Mouse (Mus musculus) cerebellum, adult 9-10 months (tissue): ENCODE data around the gene Efcab7.

Experiments
- DNase-seq: peaks from one replicate; pipeline ENCODE4 v3.0.0; 2022

Gene Efcab7

GRCm38 (mm10) chr4:99829094-99830073, at the start of gene Efcab7:
Efcab7 (plus strand) TSS chr4:99829198.
- peak; percentile 89 for DNase-seq

- DNase-seq, result no peak
Observed at GRCm38 (mm10) chr4:99792365-99792764, 36.6 kb upstream of the Efcab7 start.

DNA sequence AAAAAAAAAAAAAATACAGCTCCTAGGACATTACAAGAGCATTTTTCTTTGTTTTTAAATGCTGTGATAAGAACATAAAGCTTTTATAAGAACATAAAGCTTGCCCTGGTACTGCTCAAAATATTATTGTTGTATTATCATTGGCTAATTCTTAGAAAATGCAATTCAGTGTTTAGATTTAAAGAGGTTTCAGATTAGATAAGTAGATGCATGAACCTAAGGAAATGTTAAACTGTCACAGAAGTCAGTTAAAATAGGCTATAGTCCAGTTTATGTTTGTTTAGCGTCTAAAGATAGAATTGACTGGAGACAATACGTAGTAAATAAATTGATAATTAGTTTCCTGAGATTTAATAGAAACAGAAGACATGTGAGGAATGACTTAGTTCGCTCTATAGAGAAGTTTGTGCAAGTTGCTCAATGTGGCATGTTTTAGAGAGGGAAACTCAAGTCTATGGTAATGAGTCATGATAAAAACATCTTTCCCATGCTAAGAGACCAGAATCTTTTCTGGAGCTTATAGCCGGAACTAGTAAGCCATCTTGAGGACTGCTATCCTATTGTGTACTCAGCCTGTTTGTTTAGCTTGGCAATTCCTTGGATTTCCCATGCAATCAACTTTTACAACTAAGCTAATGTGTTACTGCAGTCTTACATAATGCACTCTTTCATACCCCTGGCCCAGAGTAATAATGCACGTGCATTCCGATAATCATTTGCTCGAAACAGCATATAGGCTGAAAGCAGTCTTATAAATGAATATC, 12.1 kb upstream of the Efcab7 start:
- no peak for DNase-seq

GRCm38 (mm10) chr4:99828337-99828736, 661 bp upstream of the Efcab7 start:
- no peak for DNase-seq

DNA sequence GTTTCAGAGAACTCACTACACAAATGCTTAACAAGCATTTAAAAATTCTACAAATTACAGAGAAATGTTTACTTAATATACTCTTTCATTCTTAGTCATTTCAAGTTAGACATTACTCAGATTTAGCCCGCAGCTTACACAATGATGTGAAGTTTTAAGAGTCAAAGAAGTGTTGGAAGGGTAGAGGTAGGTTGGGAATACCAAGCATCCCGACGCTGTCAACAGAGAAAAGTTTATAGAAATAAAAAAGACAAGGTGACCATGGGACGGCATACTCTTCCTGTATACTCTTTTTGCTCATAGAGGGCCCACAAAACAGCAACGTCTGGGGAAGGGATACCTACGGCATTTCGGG, 282 bp upstream of the Efcab7 start:
- no peak for DNase-seq

DNA sequence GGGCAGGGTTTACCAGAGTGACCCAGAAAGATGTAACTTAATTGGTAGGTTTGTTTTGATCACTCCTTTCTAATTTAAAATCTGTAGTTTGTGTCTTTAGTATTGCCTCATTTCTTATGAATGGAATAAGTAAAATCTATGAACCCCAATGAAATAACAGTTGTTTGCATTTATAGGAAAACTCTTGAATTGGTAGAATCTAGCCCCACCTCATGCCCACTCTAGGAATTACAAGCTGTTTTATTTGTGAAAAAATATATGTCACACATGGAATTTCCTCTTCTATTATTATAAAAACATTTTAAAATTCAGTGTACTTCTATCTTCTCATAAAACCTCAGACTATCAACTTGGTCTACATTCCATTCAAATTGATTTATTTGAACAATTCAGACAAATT, 52.9 kb downstream of the Efcab7 start:
- DNase-seq, result peak; percentile 55

GRCm38 (mm10) chr4:99882405-99882804, 53.4 kb downstream of the Efcab7 start:
- DNase-seq, result no peak

DNA sequence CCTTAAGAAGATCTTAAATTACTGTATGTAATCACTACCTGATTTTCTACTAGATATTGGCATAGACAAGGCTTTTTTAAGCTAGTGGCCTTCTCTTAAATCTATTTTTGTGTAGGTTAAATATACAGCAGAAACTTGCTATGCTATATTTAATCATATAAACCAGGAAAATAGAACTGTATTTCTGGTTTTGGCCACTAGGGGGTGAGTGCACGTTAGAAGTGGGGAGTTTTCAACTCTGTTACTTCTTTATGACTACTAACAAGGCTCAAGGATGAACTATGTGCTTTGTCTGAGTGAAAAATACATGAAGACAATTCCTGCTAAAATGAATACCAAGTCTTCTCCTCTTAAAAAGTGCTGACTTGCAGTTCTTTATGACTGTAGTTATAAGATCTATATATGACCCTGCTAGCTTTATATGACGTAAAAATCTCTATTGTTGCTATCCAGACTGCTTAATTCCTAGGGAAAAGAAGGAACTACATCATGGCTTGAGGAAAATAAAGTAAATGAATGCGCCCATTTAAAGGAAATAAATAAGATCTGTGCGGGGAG, 85.0 kb downstream of the Efcab7 start:
- no peak for DNase-seq

DNA sequence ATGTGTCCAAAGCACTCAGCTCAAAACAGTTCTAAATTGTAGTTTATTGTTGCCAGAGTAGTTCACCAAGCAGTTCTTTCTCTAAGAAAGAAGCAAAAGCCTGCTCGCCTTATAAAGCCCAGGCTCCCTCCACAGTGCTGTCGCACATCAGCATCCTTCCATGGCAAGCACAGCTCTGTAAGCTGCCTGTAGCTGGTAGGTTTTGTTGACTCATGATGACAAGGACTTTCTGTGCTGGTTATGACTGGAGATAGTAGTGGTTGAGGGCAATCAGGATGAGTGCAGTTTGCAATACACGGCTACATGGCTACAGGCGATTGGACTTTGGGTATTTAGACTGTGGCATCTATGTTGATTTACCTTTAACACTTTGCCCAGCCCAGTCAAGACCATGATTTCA, 97.4 kb downstream of the Efcab7 start:
- DNase-seq, result no peak

GRCm38 (mm10) chr4:99928521-99928920, 99.5 kb downstream of the Efcab7 start:
- no peak for DNase-seq

- peak; percentile 88 for DNase-seq
Observed at GRCm38 (mm10) chr4:99929149-99929612, 100.2 kb downstream of the Efcab7 start, which contains the start of gene Pgm1. Pgm1 (plus strand) TSS chr4:99929414.

GRCm38 (mm10) chr4:99929613-99930517, 100.9 kb downstream of the Efcab7 start, which contains the start of gene Itgb3bp:
Itgb3bp (minus strand) TSS chr4:99929813.
- peak; percentile 83 for DNase-seq

DNA sequence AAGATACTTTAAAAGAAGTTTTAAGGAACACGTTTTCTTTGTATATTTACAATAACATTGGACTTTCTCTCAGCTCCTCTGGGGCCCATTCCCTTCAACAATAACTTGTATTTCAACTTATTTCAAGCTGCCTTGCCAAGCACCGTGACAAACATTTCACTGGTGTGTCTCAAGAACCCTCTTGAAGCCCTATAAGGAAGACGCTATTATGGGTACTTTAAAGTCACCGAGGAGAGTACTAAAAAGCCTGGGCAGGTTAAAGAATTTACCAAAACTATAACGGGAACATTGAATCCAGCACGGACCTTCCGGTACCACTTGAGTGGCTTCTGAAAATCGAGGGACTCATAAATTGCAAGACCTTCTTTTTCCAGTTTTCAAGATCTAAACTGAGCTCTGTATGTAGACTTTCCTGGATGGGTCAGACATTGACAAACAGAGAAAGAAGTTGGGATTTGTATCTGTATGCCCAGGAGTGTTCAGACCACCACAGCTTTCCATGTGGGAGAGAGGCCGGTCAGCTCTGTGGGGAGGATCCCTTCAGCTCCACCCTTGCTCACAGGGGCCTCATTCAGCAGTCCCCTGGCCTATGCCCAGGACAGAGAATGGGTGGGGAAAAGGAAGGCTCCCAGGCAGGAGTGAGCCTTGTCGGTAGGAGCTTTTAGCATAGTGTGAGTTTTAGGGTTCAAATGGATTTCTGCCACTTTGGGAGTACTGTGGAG, 101.7 kb downstream of the Efcab7 start:
- DNase-seq, result no peak

- no peak for DNase-seq
Observed at GRCm38 (mm10) chr4:99931240-99931580, 102.2 kb downstream of the Efcab7 start.

DNA sequence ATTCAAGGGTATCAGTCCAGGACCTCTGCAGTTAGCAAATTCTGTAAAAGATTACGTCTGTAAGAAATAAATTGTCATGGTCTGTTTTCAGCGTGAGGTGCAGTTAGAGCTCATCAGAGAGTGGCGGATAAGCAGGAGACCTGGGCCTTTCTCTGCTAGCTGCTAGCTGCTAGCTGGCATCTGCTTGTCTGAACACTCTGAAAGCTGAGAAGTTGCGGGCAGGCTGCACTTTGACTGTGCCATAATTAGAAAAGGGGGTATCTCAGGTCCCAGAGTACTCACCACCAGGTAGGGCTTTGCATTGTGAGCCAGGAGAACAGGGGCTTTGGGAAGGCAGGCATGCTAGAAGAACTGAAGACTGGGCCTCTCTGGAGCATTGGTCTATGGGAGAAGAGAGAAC, 102.8 kb downstream of the Efcab7 start:
- DNase-seq, result no peak

- DNase-seq, result no peak
Observed at GRCm38 (mm10) chr4:99934859-99935258, 105.9 kb downstream of the Efcab7 start.

DNA sequence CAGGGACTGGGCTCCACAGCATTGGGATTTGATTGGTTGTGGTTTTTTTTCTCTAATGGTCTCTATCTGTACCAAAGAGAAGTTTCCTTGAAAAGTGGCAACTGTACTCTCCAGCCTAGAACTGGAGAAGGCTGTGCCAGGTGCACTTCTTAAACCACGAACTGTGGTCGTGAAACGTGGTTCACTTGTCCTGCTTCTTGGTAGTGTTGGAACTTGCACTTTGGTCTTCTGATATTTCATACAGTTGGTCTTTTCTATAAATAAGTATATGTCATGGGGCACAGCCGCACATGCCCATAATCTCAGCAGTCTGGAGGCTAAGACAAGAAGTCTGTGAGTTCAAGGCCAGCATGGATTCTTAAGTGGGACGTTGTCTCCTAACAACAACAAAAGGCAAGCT, 107.3 kb downstream of the Efcab7 start:
- no peak for DNase-seq

DNA sequence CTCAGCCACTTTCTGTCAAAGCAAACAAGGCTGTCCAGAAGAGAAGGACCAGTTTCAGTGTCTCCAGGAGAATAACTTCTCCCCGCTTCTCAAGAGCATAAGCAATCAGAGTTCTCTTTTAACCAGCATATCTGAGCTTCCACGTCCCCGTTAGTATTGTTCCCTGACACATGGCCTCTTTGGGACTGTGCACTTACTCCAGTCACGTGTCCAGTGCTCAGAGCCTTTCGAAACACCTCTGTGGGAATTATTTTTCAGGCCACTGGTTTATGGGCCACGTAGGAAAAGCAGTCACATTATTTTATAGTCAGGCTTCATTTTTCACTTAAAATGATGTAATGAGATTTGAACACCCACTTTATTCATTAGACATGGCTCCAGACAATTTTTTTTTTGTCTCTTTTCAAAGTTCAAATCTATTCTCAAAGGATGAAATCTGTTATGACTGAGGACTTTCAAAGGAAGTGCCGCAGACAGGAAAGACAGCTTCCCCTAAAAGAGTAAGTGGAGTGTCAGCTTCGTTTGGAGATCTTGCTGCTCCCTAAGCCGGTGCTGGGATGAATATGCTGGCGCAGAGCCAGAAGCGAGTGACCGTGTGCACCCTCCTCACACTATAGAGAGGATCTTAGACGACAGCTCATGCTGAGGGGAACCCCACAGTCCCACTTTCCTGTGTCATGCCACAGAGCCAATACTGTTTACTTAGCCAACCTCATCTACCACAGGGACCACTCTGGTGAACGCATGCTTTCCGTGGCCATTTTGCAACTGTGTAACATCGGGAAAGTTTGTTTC, 110.9 kb downstream of the Efcab7 start:
- no peak for DNase-seq

GRCm38 (mm10) chr4:99941655-99942414, 112.8 kb downstream of the Efcab7 start:
- no peak for DNase-seq

GRCm38 (mm10) chr4:99944606-99945005, 115.6 kb downstream of the Efcab7 start:
- DNase-seq, result no peak
